Mouse (Mus musculus): Measurements from ENCODE around the gene Tas2r131. TPM values are rescaled to one million over a fixed set of nuclear protein-coding genes. Genes with fewer than 3 reads are reported as not detected.

Tas2r131 gene
- total and polyA plus RNA-seq, 3 experiments = not detected

Other genes with a start within 250 kb of the Tas2r131 start
- not detected in 2 replicates for gene Tas2r122, start 246.0 kb downstream of the Tas2r131 start, total RNA-seq (2012; rRNA removed)
- gene Tas2r122, start 246.0 kb downstream of the Tas2r131 start, total RNA-seq (2014; rRNA removed) = not detected in 2 replicates
- not detected in 2 replicates for gene Tas2r122, start 246.0 kb downstream of the Tas2r131 start, polyA plus RNA-seq (2012; ENCODE audit: insufficient read length, low read depth)
- not detected in 2 replicates for gene Tas2r115, start 219.9 kb downstream of the Tas2r131 start, total RNA-seq (2012; rRNA removed)
- not detected in 2 replicates for gene Tas2r115, start 219.9 kb downstream of the Tas2r131 start, total RNA-seq (2014; rRNA removed)
- not detected in 2 replicates for gene Tas2r115, start 219.9 kb downstream of the Tas2r131 start, polyA plus RNA-seq (2012; ENCODE audit: insufficient read length, low read depth)
- gene Tas2r124, start 203.2 kb downstream of the Tas2r131 start, total RNA-seq (2012; rRNA removed) = not detected in 2 replicates
- gene Tas2r124, start 203.2 kb downstream of the Tas2r131 start, total RNA-seq (2014; rRNA removed) = not detected in 2 replicates
- not detected in 2 replicates for gene Tas2r124, start 203.2 kb downstream of the Tas2r131 start, polyA plus RNA-seq (2012; ENCODE audit: insufficient read length, low read depth)
- gene Tas2r102, start 195.8 kb downstream of the Tas2r131 start, total RNA-seq (2012; rRNA removed) = not detected in 2 replicates
- not detected in 2 replicates for gene Tas2r102, start 195.8 kb downstream of the Tas2r131 start, total RNA-seq (2014; rRNA removed)
- not detected in 2 replicates for gene Tas2r102, start 195.8 kb downstream of the Tas2r131 start, polyA plus RNA-seq (2012; ENCODE audit: insufficient read length, low read depth)
- not detected in 2 replicates for gene Tas2r136, start 179.8 kb downstream of the Tas2r131 start, total RNA-seq (2012; rRNA removed)
- not detected in 2 replicates for gene Tas2r136, start 179.8 kb downstream of the Tas2r131 start, total RNA-seq (2014; rRNA removed)
- gene Tas2r136, start 179.8 kb downstream of the Tas2r131 start, polyA plus RNA-seq (2012; ENCODE audit: insufficient read length, low read depth) = not detected in 2 replicates
- gene Tas2r117, start 155.1 kb downstream of the Tas2r131 start, total RNA-seq (2012; rRNA removed) = not detected in 2 replicates
- not detected in 2 replicates for gene Tas2r117, start 155.1 kb downstream of the Tas2r131 start, total RNA-seq (2014; rRNA removed)
- gene Tas2r117, start 155.1 kb downstream of the Tas2r131 start, polyA plus RNA-seq (2012; ENCODE audit: insufficient read length, low read depth) = not detected in 2 replicates
- not detected in 2 replicates for gene Tas2r123, start 110.8 kb downstream of the Tas2r131 start, total RNA-seq (2012; rRNA removed)
- gene Tas2r123, start 110.8 kb downstream of the Tas2r131 start, total RNA-seq (2014; rRNA removed) = not detected in 2 replicates
- gene Tas2r123, start 110.8 kb downstream of the Tas2r131 start, polyA plus RNA-seq (2012; ENCODE audit: insufficient read length, low read depth) = not detected in 2 replicates
- not detected in 2 replicates for gene Tas2r116, start 102.5 kb downstream of the Tas2r131 start, total RNA-seq (2012; rRNA removed)
- not detected in 2 replicates for gene Tas2r116, start 102.5 kb downstream of the Tas2r131 start, total RNA-seq (2014; rRNA removed)
- gene Tas2r116, start 102.5 kb downstream of the Tas2r131 start, polyA plus RNA-seq (2012; ENCODE audit: insufficient read length, low read depth) = not detected in 2 replicates
- not detected in 2 replicates for gene Tas2r110, start 89.9 kb downstream of the Tas2r131 start, total RNA-seq (2012; rRNA removed)
- gene Tas2r110, start 89.9 kb downstream of the Tas2r131 start, total RNA-seq (2014; rRNA removed) = not detected in 2 replicates
- gene Tas2r110, start 89.9 kb downstream of the Tas2r131 start, polyA plus RNA-seq (2012; ENCODE audit: insufficient read length, low read depth) = not detected in 2 replicates
- gene Tas2r113, start 64.9 kb downstream of the Tas2r131 start, total RNA-seq (2012; rRNA removed) = not detected in 2 replicates
- not detected in 2 replicates for gene Tas2r113, start 64.9 kb downstream of the Tas2r131 start, total RNA-seq (2014; rRNA removed)
- not detected in 2 replicates for gene Tas2r113, start 64.9 kb downstream of the Tas2r131 start, polyA plus RNA-seq (2012; ENCODE audit: insufficient read length, low read depth)
- not detected in 2 replicates for gene Tas2r125, start 48.3 kb downstream of the Tas2r131 start, total RNA-seq (2012; rRNA removed)
- gene Tas2r125, start 48.3 kb downstream of the Tas2r131 start, total RNA-seq (2014; rRNA removed) = not detected in 2 replicates
- not detected in 2 replicates for gene Tas2r125, start 48.3 kb downstream of the Tas2r131 start, polyA plus RNA-seq (2012; ENCODE audit: insufficient read length, low read depth)
- gene Tas2r129, start 6.8 kb downstream of the Tas2r131 start, total RNA-seq (2012; rRNA removed) = not detected in 2 replicates
- not detected in 2 replicates for gene Tas2r129, start 6.8 kb downstream of the Tas2r131 start, total RNA-seq (2014; rRNA removed)
- gene Tas2r129, start 6.8 kb downstream of the Tas2r131 start, polyA plus RNA-seq (2012; ENCODE audit: insufficient read length, low read depth) = not detected in 2 replicates
- not detected in 2 replicates for gene Tas2r109, start 23.0 kb upstream of the Tas2r131 start, total RNA-seq (2012; rRNA removed)
- not detected in 2 replicates for gene Tas2r109, start 23.0 kb upstream of the Tas2r131 start, total RNA-seq (2014; rRNA removed)
- not detected in 2 replicates for gene Tas2r109, start 23.0 kb upstream of the Tas2r131 start, polyA plus RNA-seq (2012; ENCODE audit: insufficient read length, low read depth)
- not detected in 2 replicates for gene Tas2r103, start 79.2 kb upstream of the Tas2r131 start, total RNA-seq (2012; rRNA removed)
- not detected in 2 replicates for gene Tas2r103, start 79.2 kb upstream of the Tas2r131 start, total RNA-seq (2014; rRNA removed)
- not detected in 2 replicates for gene Tas2r103, start 79.2 kb upstream of the Tas2r131 start, polyA plus RNA-seq (2012; ENCODE audit: insufficient read length, low read depth)
- not detected in 2 replicates for gene Tas2r140, start 97.9 kb upstream of the Tas2r131 start, total RNA-seq (2012; rRNA removed)
- gene Tas2r140, start 97.9 kb upstream of the Tas2r131 start, total RNA-seq (2014; rRNA removed) = not detected in 2 replicates
- not detected in 2 replicates for gene Tas2r140, start 97.9 kb upstream of the Tas2r131 start, polyA plus RNA-seq (2012; ENCODE audit: insufficient read length, low read depth)
- gene Smim10l1, start 147.0 kb upstream of the Tas2r131 start, total RNA-seq (2012; rRNA removed) = 29.1 and 33.3 TPM in 2 replicates
- gene Smim10l1, start 147.0 kb upstream of the Tas2r131 start, total RNA-seq (2014; rRNA removed) = 60.3 and 65.5 TPM in 2 replicates
- gene Smim10l1, start 147.0 kb upstream of the Tas2r131 start, polyA plus RNA-seq (2012; ENCODE audit: insufficient read length, low read depth) = 33.7 and 40.6 TPM in 2 replicates

All from CH12.LX (cell line).